Mouse (Mus musculus): Measurements from ENCODE around the gene Selenon.

Selenon gene

DNA sequence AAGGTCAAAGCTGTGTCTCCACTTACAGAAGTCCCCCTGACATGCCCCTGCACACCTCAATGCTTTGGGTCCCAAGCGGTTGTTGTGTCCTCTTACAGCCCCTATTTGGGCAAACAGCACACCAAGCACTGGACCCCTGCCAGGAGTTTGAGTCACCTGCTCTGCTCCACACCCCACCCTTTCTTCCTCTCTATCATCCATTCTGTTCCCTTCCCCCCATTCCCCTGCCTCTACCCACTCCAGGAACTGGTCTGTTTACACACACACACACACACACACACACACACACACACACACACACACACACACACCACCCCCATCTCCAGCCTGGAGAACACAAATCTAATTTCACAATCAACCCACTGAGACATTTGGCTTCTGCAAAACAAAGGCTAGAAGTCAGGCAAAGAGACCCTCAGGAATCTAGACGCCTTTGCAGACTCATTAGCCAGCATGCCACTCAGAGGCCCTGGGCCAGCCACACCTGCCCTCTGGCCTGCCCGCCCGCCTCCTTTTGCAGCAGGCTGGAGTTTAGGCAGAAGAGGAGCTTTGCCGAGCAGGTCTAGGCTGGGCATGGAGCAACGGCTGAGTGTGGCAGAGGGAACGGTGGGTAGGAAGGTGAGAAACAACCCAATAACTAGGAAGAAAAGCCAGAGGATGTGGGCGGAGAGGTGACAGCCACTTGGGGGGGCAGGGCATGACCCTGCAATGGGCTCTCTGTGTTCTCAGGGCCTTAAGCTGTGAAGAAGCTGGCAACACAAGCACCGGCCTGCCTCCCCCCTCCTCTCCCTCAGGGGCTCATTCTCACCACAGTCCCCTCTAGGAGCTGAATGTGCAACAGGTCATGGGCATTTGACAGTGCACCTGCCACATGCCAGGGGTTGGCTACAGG is 4.9 kb downstream of the Selenon start:
- DNase-seq (ENCODE audit: low spot score in 2 of 2): no peak

DNA sequence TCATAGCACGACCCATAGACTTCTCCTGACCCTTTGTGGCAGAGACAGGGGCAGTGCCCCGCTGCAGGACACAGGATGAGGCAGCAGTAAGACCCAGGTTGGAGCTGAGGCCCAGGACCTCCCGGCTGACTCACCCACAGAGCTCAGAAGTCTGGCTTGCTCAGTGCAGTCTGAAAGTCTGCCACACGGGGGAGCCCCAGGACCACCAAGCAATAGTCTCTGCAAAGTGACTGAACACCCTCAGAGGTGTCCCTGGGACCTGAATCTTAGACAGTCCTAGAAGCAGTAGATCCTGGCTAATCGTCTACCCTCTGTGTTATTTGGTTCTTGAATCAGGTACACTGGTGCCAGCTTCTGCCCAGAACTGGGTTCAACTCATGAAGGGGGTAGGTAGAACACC is 8.7 kb downstream of the Selenon start:
- DNase-seq (ENCODE audit: low spot score in 2 of 2): peak; percentile 84 to 91

DNA sequence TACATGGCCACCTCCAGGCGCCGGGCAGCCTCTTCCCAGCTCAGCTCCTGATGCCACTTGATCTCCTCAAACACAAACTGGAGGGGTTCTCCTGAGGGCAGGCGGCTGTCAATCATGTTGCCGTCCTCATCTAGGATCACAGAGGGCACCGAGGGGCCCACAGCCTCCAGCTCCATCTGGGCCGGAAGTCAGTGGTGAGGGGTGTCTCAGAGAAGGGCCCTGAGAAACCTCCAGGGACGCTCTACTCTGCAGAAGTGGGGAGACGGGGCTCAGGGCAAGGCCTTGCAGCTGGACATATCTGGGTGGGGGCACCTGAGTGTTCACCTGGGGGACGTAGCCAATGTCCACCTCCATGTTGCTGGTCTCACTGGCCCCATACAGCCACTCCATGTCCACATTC is 9.2 kb downstream of the Selenon start:
- DNase-seq (ENCODE audit: low spot score in 2 of 2): no peak

DNA sequence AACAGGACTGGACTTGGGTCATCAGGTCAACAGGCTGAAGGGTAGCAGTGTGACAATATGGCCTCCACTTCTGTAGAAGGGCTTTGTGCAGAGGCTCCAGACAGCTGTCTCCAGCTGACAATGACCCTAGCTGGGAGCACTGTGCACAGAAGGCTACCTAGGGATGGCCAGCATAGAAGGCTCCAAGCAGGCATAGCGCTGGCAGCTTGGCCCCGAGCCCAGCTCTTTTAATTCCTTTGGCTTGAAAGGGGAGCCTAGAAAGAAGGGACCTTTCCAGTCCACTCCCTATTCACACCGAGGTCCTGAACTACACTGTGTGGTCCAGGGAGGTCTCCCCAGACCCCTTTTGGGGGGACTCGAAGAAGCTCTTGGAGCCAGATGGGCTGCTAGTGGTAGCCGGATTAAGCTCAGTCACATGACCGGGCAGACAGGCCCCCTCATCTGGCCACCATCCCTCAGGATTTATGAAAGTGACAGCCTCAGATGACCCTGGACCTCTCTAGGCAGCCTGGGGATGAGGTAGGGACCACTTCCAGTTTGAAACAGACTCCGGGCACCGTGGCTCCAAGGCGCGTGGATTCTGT is 12.9 kb downstream of the Selenon start:
- no peak for DNase-seq (ENCODE audit: low spot score in 2 of 2)

DNA sequence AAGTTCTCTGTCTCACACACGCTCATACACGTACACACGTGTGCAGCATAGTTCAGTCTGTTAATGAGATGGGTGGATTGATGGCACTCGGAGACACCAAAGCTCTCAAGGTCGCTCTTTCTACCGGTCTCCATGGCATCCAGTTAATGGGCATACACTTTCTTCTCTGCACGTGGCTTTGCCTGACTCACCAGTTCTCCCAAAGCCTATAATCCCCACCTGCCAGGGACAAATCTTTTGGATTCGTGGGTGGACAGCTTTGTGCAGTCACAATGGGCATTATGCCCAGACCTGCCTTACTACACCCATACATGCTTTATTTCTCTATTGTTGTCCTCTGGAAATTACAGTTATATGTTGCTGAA is 16.2 kb downstream of the Selenon start:
- DNase-seq (ENCODE audit: low spot score in 2 of 2): no peak

DNA sequence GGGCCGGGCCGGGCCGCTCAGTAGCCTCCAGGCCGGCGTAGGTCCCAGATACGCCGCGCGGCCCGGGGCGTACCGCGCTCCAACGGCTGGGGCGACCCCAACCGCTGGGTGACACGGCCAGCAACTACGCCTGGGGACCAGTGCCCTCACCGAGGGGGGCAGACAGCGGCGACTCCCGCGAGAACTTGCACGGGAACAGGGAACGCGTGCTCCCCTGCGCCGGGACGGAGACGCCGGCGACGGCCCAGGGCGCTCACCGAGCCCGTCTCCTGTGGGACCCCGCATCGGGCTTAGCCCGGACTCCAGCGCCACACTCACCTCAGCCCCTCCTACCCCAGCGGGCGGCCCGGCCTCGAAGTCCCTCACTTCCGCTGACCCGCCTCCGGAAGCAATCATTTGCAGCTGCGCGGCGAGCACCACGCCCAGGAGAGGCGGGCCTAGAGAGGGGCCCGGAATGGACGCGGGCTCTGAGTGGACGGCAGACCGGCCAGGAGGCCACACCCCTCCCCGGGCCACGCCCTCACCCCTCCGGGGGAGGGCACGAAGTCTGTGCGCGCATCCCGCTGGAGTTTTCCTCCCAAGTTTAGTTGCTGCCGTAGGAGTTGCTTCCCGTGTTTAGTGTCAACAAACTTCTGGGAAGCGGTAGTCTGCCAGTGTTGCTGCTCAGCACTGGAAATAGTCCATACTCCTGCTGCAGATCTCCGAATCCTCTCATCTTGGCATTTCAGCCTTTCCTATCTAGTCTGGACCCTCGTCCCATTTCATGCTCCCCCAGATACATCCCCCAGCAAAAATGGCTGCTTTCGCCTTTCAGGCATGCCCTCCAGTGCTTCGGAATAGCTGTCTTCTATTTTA is 16.8 kb downstream of the Selenon start, which contains the start of gene Mtfr1l:
Gene Mtfr1l (minus strand): TSS at position 456 of the 855 bp plus-strand sequence.
- peak; percentile 92 to 96 for DNase-seq (ENCODE audit: low spot score in 2 of 2)

DNA sequence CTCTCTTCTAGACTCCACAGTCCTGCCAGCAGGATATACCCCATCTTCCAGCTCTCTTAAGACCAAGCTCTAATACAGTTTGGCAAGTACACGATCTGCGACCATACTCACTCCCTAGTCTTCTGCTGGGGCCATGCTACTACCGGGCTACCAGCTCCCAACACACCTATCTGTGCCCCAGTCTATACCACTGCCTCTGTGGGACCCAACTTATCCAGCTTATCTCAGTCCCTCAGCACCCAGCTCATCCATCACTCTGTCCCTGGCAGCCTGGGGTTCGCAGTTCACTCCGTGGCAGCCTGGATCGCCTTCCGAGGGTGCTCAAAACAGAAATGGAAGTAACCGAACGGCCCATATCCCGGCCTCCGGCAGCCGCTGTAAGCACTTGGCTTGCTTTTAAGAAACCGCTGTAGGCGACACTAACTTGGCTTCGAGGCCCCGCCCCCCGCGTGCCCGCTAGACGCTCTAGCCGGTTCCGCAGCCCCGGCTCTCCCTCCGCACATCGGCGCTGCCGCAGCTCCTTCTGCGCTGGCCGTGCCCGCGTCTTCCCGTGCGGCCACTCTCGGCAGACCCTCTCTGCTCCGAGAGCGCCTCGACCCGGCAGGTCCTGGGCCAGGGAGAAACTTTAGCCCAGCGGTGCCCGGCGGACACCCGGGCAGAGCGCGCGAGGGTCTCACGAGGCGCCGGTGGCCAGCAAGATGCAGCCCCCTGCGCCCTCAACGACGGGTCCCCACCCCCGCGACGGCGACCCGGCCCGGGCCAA is 17.7 kb downstream of the Selenon start:
- peak; percentile 64 to 72 for DNase-seq (ENCODE audit: low spot score in 2 of 2)

DNA sequence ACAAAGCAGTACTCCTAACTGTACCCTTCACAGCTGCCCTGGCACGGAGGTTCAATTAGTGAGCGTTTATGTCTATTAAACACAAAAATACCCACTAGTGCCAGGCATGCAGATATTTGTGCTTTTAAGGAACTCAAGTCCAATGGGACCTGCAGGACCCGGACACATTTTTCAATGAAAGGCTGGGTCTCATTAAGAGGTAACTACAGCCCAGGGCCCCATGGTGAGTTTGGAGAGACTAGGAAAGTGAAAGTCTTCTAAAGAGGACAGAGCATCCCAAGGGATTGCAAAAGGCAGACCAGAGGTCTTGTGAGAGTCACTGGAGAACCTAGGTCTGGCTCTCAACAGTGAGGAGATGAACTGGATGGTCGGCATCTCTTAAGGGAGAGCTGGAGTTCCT is 18.5 kb downstream of the Selenon start:
- DNase-seq (ENCODE audit: low spot score in 2 of 2): no peak

DNA sequence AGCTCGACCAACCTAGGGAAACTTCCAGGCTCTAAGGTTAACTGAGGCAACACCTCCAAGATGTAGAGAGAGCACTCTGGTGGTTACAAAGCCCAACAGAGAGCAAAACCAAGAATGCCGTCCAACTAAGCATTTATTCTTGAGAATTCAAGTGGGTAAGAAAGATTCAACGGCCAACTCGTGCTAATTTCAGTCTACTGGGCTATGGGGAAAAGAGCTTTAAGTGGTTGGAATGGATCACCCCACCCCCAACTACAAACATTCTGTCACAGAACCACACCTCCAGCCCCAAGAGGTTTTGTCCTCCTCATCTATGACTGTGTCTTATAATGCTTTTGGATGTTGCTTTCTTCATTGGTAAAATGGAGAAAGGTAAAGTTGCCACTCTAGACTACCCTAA is 19.0 kb downstream of the Selenon start:
- no peak for DNase-seq (ENCODE audit: low spot score in 2 of 2)

DNA sequence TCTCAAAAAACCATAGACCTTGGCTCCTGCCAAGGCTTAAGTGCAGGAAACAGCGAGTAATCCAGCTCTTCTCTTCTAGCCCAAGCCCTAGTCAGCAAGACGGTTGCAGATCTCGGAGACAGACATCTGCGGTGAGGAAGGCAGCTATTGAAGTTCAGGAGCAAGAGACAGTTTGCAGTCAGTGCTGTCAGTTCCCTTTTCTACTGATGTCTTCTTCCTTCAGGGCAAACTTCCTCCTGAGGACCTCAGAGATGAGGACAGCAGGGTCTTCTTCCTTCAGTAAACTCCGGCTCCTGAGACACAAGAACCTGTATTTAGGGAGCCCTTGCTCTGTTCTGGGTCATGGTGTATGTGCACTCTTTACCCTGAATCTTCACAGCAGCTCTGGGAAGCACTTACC is 25.7 kb downstream of the Selenon start:
- no peak for DNase-seq (ENCODE audit: low spot score in 2 of 2)

DNA sequence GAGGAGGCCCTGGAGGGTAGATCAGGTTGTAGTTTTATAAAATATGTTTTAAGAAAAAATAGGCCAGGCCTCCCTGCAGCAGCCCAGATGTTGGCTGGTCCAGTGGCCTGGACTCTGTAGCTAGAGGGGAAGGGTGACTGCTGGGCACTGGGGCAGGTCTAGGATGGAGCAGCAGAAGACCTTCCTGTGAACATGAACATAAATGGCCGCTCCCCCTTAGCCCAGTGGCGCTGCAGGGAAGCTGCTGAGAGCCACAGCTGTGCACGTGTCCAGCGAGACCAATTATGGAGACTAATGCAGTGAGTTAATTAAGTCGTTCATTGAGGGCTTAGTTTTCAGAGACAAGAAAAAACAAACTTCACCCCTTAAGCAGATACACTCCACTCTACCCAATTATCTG is 26.2 kb downstream of the Selenon start:
- no peak for DNase-seq (ENCODE audit: low spot score in 2 of 2)

DNA sequence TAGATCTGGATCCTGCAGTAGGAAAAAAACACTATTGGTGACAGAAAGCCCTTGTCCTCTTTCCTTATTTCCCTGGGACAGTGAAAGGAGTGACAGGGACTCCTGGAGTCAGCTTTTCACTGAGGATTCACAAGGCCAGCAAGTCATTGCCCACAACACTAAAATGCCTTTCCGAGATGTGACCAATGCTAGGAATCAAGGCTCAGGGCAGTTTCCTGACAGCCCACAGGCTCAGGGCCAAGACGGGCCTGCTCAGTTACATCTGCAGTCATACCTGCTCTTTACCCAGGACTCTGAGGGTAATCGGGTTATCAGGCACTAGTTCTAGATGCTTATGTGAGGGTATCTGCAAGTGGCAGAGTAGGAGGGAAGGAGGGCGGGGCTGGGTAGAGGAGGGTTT is 28.5 kb downstream of the Selenon start:
- no peak for DNase-seq (ENCODE audit: low spot score in 2 of 2)

DNA sequence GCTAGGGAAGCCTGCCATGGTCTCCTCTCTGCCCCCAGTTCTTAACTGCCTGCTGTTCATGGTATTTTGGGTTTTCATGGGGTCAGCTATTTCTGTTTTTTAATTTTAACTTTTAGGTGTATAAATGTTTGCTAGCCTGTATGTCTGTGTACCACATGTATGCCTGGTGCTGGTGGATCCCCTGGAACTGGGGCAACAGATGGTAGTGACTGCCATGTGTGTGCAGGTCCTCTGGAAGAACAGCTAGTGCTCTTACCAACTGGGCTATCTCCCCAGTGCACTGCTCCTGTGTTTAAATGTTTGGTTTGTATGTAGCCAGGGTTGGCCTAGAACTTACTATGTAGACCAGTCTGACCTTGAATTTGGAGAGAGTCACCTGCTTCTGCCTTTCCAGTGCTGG is 32.7 kb downstream of the Selenon start:
- DNase-seq (ENCODE audit: low spot score in 2 of 2): no peak

DNA sequence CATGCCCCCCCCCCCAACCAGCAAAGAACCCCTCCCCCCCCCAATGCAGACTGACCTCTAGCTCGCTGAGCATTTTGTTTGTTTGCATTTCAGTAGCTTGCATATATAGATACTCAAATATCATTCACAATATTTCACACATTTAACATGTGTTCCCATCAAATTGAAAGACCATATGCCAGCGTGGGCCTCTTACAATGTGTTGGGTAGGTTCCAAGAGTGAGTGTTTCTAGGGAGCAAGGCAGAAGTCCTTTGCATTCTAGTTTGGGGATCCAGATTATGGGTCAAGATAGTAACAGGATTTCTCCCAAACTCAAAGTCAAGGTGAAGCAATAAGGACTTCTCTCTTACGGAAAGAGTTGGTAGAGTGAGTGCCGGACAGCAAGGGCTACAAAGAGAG is 33.4 kb downstream of the Selenon start:
- DNase-seq (ENCODE audit: low spot score in 2 of 2): no peak

DNA sequence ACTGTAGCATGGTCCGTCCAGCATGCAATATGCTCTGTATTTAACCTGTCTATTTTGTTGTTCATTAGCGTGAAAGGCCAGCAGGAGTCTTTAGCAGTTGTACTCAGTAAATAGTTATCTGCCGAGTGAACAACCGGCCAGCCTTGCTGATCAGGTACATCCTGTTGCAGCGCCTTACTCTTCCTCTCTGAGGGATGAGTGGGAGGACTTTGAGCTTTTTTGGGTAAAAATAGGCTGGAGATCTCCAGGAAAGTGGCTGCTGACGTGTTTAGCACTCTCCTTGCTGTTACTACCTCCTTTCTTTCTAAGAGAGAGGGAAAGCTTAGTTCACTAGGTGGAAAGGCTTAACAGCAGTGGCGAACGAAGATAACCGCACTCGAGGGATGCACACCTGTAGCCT is 34.2 kb downstream of the Selenon start:
- DNase-seq (ENCODE audit: low spot score in 2 of 2): no peak

DNA sequence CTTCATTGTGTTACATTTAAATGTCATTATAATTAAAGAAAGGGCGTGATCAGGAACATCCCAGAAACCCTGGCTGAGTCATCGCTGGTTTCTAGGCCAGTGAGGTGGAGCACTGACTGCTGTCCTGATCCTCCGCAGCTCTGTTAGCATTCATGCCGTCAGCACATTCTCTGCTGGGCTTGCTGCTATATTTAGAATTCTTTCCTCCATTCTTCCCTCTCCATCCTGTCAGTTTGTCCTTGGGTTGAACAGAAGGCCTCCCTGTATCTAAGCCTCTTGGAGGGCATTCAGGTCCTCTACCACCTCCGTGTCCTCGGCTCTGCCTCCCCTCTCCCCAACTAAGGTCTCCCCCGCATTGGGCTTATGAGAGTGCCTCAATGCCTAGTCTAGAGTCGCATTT is 35.0 kb downstream of the Selenon start:
- no peak for DNase-seq (ENCODE audit: low spot score in 2 of 2)

DNA sequence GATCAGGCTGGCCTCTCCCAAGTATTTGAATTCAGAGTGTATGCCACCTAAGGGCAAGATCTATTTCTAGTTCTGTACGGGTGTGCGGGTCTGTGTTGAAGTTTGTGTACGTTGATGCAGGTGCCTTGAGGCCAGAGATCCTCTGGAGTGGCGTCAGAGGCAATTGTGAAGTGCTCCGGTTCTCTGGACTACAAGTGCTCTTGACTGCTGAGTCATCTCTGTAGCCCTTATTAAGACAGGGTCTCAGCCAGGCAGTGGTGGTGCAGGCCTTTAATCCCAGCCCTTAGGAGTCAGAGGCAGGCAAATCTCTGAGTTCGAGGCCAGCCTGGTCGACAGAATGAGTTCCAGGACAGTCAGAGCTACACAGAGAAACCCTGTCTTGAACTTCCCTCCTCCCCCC is 36.4 kb downstream of the Selenon start:
- DNase-seq (ENCODE audit: low spot score in 2 of 2): no peak

DNA sequence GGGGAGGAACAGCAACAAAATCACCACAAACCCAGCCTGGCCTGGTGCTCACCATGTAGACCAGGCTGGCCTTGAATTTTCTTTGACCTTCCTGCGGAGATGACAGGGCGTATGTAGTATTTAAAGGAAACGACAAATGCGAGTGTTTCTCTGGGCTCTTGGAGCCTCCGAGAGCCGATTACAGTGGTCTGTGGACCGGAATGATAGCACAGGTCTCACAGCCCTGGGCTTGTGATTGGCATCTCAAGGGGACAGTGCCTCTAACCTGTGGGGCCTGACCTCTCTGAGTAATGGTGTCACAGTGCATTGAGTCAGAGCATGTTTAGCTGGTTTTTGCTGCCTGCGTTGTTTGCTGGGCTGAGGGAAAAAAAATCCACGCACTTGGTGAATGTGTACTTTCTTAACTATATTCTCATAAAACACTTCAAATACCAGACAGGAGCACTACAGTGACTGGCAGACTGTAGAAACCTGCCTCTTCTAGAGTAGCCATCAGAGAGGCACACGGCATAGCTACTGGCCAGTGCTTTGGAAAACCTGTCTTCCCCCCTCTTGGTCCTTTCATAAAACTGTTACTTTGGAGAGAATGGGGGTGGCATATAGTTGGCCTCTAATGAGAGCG is 37.5 kb downstream of the Selenon start:
- DNase-seq (ENCODE audit: low spot score in 2 of 2): no peak

DNA sequence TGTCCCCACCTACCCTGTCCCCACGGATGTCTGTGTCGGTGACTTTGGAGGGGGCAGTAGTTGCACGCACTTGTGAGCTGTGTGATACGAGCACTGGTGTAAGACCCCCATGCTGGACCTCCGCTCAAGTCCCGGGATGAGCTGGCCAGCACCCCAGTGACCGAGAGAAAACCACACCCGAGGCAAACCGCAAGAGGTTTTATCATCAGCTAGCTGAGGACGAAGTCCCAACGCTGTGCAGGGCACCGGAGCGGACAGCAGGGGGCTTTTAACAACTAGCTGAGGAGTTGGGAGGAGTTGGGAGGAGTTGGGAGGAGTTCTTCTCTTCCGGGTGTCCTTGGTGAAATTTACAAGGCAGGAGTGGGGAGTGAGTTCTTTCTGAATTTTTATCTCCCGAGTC is 39.2 kb downstream of the Selenon start:
- peak; percentile 49 to 62 for DNase-seq (ENCODE audit: low spot score in 2 of 2)

DNA sequence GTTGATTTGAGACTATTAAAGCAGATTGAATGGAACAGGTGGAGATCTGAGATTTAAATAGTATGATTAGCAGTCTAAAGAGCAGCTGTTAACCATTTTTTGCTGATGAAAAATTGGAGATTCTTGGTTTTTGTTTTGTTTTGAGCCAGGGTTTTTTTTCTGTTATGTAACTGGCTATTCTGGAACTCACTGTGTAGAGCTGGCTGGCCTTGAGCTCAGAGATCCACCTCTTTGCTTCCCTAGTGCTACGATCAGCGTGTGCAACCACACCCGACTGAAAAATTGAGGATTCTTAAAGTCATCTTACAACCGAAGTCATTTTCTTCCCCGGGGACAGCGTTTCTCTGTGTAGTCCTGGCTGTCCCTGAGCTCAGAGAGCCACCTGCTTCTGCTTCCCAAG is 40.2 kb downstream of the Selenon start:
- DNase-seq (ENCODE audit: low spot score in 2 of 2): no peak

DNA sequence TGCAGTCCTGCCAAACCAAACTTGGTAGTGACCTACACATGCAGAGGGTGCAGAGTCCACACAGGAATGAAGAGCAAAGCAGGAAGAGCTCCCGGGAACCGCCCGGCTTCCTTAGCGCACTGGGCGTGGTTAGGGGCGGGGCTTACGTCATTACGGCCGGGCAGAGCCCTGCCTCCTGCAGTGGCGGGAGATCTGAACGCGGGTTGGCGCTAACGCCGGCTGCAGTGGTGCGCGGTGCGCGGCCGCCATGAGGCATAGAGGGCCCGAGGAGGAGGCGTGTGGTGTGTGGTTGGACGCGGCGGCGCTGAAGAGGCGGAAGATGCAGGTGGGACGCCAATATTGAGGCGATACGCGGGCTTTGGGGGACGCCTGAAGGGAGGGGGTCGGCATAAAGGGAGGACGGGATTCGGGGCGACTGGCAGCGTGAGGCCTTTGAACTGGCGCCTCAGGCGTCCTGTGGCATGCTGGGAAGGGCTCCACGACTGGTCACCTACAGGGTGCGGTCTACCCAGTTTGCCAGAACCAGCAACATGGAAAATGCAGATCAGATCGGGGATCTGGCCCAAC is 41.0 kb downstream of the Selenon start, which contains the start of gene Aunip:
Gene Aunip (plus strand): TSS at position 155 of the 567 bp plus-strand sequence.
- peak; percentile 76 to 83 for DNase-seq (ENCODE audit: low spot score in 2 of 2)
